Mouse (Mus musculus): ENCODE measurements around the gene Rb1.
A peak's percentile ranks its signal among the peaks of the same experiment; 100 is the strongest.

The Rb1 gene

DNA sequence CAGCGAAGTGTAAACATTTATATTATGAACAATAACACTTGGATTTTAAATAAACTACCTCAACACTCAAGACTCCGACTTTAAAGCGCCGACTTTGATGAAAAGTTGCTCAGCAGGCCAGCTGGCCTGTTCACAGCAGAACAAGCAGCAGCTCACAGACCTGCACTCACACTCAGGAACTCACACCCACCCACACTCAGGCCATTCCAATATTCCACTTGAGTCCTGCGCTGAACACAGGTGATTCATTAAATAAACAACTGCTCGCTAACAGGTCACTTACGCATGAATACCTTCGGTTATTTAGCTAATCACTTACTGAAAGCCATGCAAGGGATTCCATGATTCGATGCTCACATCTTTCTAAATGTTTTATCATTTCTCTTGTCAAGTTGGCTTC, 63.4 kb downstream of the Rb1 start:
- DNase-seq (ENCODE audit: low spot score): no peak

GRCm38 (mm10) chr14:73258181-73258580, 67.4 kb downstream of the Rb1 start:
- no peak for DNase-seq (ENCODE audit: low spot score)

- no peak for DNase-seq (ENCODE audit: low spot score)
Observed at GRCm38 (mm10) chr14:73257348-73257747, 68.3 kb downstream of the Rb1 start.

- DNase-seq (ENCODE audit: low spot score): no peak
Observed at GRCm38 (mm10) chr14:73255426-73255970, 70.1 kb downstream of the Rb1 start.

- DNase-seq (ENCODE audit: low spot score): no peak
Observed at GRCm38 (mm10) chr14:73254412-73254811, 71.2 kb downstream of the Rb1 start.

DNA sequence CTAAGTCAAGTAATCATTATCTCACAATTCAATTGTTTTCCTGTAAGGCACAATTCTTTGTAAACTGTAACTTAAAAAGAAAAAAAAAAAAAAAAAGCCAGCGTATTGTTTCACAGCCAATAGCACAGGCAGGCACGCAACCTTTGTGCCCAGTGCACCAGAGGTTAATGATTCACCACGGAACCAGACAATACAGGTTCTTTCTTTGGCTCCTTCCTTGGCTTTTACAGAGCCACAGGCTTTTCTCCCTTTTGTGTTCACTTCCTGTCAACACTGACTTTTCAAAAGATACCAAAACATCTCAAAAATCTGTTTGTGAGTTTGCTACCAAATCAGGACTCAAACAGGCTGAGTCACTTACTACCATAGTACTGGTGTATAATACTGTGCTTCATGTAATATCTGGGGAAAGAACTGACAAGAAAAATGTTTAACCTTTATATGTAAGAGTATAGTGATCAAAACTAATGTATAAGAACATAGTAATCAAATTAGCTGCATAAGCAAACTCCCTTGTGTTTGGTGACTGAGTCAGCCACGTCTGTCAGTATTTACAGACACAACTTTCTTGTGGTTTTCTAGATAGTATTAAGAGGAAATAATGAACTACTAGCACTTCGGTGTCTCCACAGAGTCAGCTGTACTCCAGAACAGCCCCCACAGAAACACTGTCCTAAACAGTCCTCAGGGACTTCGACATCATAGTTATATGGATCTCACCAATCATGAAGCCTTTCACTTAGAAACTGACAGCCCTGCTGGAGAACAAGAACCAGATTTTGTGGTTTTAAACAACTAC, 72.0 kb downstream of the Rb1 start:
- no peak for DNase-seq (ENCODE audit: low spot score)

- DNase-seq (ENCODE audit: low spot score): no peak
Observed at GRCm38 (mm10) chr14:73252276-73252675, 73.3 kb downstream of the Rb1 start.

DNA sequence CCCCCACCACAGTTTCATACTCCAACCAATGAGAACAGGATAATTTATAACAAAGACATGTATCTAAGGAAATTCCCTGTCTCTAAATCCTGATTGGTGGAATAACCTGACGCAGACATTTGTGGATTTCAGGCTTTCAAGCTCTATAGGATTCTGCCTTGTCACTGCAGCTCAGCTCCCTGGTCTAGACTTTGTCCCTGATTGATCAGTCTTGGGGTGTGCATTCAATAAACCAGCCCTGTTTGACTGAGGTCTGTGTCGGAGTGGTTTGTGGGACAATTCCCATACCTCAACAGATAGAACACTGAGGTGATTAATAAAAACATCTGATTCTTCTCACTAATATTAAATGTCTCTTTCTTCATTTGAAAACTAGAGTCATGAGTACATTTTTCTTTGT, 75.6 kb downstream of the Rb1 start:
- no peak for DNase-seq (ENCODE audit: low spot score)

- no peak for DNase-seq (ENCODE audit: low spot score)
Observed at GRCm38 (mm10) chr14:73244061-73244597, 81.5 kb downstream of the Rb1 start.

GRCm38 (mm10) chr14:73239857-73240256, 85.8 kb downstream of the Rb1 start:
- no peak for DNase-seq (ENCODE audit: low spot score)

DNA sequence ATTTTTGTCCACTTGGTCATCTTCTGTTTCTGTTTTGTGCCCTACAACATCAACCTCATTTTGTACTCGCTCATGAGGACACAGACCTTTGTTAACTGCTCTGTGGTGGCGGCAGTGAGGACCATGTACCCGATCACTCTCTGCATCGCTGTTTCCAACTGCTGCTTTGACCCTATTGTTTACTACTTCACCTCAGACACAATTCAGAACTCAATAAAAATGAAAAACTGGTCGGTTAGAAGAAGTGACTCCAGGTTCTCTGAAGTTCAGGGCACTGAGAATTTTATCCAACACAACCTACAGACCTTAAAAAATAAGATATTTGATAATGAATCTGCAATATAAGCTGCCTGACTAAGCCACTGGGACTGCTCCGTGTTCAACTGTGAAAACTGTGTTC, 86.3 kb downstream of the Rb1 start:
- DNase-seq (ENCODE audit: low spot score): no peak

GRCm38 (mm10) chr14:73238498-73239250, 86.9 kb downstream of the Rb1 start:
- DNase-seq (ENCODE audit: low spot score): peak; percentile 33

GRCm38 (mm10) chr14:73237848-73238321, 87.7 kb downstream of the Rb1 start, which contains the start of gene Lpar6:
Gene Lpar6, plus strand, starts transcription at chr14:73237895.
- DNase-seq (ENCODE audit: low spot score): peak; percentile 53

DNA sequence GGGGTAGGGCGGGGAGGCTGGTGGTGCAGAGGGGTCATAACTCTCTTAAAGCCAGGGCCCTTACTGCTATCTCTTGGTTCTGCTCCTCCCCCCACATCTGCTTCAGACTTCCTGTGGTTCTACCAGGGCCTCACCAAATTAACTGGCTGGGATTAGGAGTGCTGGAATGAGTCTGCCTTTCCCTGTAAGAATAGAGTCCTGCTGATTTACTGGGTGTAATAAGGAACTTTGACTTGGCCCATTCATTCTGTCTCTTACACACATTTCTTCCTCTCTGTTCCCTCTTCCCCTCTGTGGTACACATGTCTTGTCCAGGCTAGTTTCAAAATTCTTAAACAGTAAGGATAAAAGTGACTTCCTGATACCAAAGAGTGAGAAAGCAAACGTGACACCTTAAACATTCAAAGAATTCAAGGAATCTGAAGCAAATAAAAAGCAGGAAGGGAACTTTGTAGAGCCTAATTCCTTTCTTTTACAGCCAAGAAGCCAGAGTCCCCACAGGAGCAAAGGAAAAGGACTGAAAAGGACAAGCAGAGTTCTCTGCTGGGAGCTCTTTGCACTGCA, 91.1 kb downstream of the Rb1 start:
- DNase-seq (ENCODE audit: low spot score): no peak

DNA sequence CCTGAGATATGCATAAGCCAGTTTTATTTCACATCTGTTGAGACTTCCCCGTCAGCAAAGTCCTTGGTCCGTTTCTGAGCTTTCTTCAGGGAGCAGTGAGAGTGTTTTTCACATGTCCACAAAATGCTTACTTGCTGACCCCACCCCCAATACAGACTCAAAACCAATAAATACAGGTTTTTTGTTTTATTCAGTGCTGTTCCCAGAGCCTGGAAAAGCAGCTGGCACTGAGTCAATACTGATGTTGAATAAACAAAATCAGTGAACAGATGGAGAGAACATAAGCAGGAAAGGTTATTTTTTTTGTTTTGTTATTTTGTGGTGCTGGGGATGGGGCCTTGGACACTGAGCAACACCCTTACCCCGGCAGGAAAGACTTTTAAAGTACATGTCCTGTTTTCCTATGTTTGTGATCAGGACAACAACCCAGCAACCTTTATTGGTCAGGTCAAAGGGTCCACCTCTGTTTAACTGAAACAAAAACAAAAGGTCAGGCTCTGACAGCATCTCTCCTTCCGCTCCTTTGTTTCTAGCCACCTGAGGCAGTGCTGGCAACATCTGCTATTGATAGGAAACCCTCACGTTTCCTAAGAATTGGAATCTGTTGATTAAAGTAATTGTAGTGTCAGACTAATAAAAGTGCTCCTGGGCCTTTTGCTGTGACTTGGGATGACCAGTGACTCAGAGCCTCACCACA, 94.2 kb downstream of the Rb1 start:
- no peak for DNase-seq (ENCODE audit: low spot score)

- DNase-seq (ENCODE audit: low spot score): no peak
Observed at GRCm38 (mm10) chr14:73226849-73227248, 98.8 kb downstream of the Rb1 start.

DNA sequence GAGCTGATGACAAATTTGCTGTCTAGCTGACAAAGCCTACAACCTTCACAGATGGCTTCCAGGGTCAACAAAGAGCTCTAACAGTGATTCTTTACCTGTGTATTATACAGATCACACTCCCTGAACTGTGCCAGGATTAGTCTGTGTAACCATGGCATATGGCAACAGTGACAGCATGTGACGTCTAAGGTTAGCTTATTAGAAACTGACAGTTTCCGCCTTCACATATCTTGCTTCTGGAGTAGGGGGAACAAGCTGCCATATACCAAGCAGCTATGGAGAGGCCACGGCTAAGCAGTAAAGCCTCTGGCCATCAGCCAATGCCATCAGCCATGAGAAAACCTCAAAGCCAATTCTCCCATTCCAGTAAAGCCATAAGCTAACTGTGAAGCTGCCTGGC, 99.3 kb downstream of the Rb1 start:
- DNase-seq (ENCODE audit: low spot score): no peak

GRCm38 (mm10) chr14:73222316-73222970, 103.2 kb downstream of the Rb1 start:
- DNase-seq (ENCODE audit: low spot score): no peak

DNA sequence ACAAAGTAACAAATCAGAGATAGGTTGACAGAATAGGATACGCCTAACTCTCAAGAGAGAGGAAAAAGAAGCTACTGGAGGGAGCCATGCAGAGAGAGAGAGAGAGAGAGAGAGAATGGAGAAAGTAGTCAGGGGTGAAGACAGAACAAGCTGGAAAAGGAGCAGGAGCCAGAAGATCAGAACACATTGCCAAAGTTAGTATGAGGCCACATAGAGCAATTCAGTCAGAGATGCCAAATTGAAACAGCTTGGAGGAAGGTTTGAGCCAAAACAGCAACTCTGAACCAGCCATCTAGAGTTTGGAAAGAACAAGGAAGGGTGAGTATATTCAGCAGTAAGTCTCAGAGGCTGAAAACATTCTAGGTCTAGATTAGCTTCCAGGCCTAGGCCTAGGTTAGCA, 108.6 kb downstream of the Rb1 start:
- no peak for DNase-seq (ENCODE audit: low spot score)

DNA sequence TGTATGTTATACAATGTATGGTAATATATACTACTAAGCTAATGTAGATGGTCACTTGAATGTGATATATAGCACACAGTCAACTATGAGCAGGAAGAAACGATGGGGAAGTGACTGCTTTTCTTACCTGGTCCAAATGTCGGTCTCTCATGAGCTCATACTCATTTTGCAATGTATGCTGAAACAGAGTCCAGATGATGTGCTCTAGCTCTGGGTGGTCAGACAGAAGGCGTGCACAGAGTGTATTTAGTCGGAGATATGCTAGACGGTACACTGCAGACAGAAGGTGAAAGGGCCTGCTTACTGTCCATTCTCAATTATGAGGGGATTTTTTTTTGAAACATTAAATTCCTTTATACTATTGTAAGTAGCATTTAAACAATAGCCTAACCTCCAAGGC, 114.1 kb downstream of the Rb1 start:
- no peak for DNase-seq (ENCODE audit: low spot score)

DNA sequence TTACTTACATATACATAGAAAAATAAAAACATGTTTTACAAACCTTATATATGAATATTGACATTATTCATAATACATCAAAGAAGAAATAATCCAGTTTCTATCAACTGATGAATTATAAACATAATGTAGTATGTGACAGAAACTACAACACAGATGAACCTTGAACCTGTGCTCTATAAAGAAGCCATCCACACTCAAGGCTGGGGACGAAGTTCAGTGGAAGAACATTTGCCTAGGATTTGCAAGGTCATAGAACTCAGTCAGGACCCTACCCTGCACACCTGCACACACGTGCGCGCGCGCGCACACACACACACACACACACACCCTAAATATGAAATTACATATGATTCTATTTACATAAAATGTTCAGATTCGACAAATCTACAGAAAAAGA, 115.4 kb downstream of the Rb1 start:
- no peak for DNase-seq (ENCODE audit: low spot score)
